In genomic region chr4:117374078-117374540, GRCm38 (mm10) we compare ENCODE assay signal across 10 mouse cellular contexts.
DNase-seq lines count a peak whose midpoint lies in the region; ATAC-seq and TF ChIP-seq lines count a peak whose summit lies in the region.
"Had no signal": no experiment of that assay in that cellular context is flagged by ENCODE, and none has a peak within 500 bp of the region (broad histone marks: within the 10 kb centered on the region; RNA-seq: fewer than 3 reads in every experiment).

No protein-coding gene starts in this region.

- intact Hi-C loops in left cerebral cortex, adult 2 months (cut with DNase I), result no loop called here

- H3K9me3 ChIP-seq in kidney, embryonic 14.5 days (ENCODE audit: control insufficient read depth, low read length), result no peaks in the 10 kb centered on the region; the same call in 1 of the 2 replicates
- H3K9me3 ChIP-seq in embryonic facial prominence, embryonic 13.5 days, result no peaks in the 10 kb centered on the region
- H3K9me3 ChIP-seq in hindbrain, embryonic 14.5 days (ENCODE audit: control insufficient read depth, low read length), result 0 out of 2 replicates have a peak, but pooled peaks cover 4% of the 10 kb centered on the region
- H3K9me3 ChIP-seq in midbrain, embryonic 16.5 days (replicated peaks; ENCODE audit: control insufficient read depth, low read length, poor library complexity, severe bottlenecking), result peaks cover 2% of the 10 kb centered on the region; the same call in 1 of the 2 replicates

- peak overlapping the region; percentile 32 for H3K4me2 ChIP-seq in kidney, embryonic 14.5 days (replicated peaks; ENCODE audit: low read depth, low read length)
- H3K4me2 ChIP-seq in embryonic facial prominence, embryonic 13.5 days, result peak overlapping the region; percentile 51
- H3K4me2 ChIP-seq in hindbrain, embryonic 14.5 days (replicated peaks), result peak overlapping the region; percentile 30
- H3K4me2 ChIP-seq in midbrain, embryonic 16.5 days (ENCODE audit: low read length), result peak overlapping the region; percentile 42

- H3K27me3 ChIP-seq in kidney, embryonic 14.5 days (ENCODE audit: control insufficient read depth, insufficient read depth, low read length), result peaks cover 8% of the 10 kb centered on the region
- H3K27me3 ChIP-seq in embryonic facial prominence, embryonic 13.5 days, result peaks cover 7% of the 10 kb centered on the region; the same call in 1 of the 2 replicates
- H3K27me3 ChIP-seq in hindbrain, embryonic 14.5 days (ENCODE audit: control insufficient read depth, insufficient read depth, low read length), result peaks cover 80% of the 10 kb centered on the region
- peaks cover 36% of the 10 kb centered on the region for H3K27me3 ChIP-seq in midbrain, embryonic 16.5 days (ENCODE audit: control insufficient read depth, insufficient read depth, low read depth, low read length)

- peaks cover 19% of the 10 kb centered on the region for H3K4me1 ChIP-seq in kidney, embryonic 14.5 days (ENCODE audit: control insufficient read depth, insufficient read depth, low read length)
- H3K4me1 ChIP-seq in embryonic facial prominence, embryonic 13.5 days, result peaks cover 47% of the 10 kb centered on the region
- peaks cover 24% of the 10 kb centered on the region for H3K4me1 ChIP-seq in hindbrain, embryonic 14.5 days (replicated peaks; ENCODE audit: control insufficient read depth, insufficient read depth, low read length)
- H3K4me1 ChIP-seq in midbrain, embryonic 16.5 days (ENCODE audit: control insufficient read depth, insufficient read depth, low read length), result peaks cover 17% of the 10 kb centered on the region

- 10% methylated on average over 10 of the region's 10 CpGs for WGBS in kidney, embryonic 14.5 days
- WGBS in embryonic facial prominence, embryonic 13.5 days, result 16% methylated on average over 10 of the region's 10 CpGs
- WGBS in hindbrain, embryonic 14.5 days, result 4% methylated on average over 10 of the region's 10 CpGs
- WGBS in midbrain, embryonic 16.5 days, result 7% methylated on average over 10 of the region's 10 CpGs

- no peak for DNase-seq in kidney, postnatal 36 days
- DNase-seq in hindbrain, embryonic 14.5 days (ENCODE audit: low spot score), result no peak
- DNase-seq in left cerebral cortex, adult 2 months (ENCODE audit: extremely low spot score in 1 of 2, low spot score in 2 of 2), result no peak
- DNase-seq in cerebellum, adult 18-20 months, result no peak
- DNase-seq in urinary bladder, postnatal 10 days (ENCODE audit: low spot score), result no peak
- DNase-seq: cerebellum, postnatal 36 days had no signal

- no peak overlapping the region for H3K9ac ChIP-seq in kidney, embryonic 14.5 days (ENCODE audit: low read depth, low read length)
- H3K9ac ChIP-seq in embryonic facial prominence, embryonic 13.5 days, result peak overlapping the region; percentile 49; the same call in 1 of the 2 replicates
- no peak overlapping the region for H3K9ac ChIP-seq in hindbrain, embryonic 14.5 days
- 0 out of 2 replicates have a peak overlapping the region, but pooled peaks have one; percentile 18 for H3K9ac ChIP-seq in midbrain, embryonic 16.5 days (ENCODE audit: low read depth, low read length)

- TF ChIP-seq CTCF in left cerebral cortex, adult 2 months (IDR thresholded peaks at IDR 0.05), result no peak

- peak; percentile 65 for ATAC-seq in kidney, embryonic 14.5 days (ENCODE audit: low FRiP score, low TSS enrichment)
- no peak; the same call in 1 of the 2 replicates for ATAC-seq in embryonic facial prominence, embryonic 13.5 days (ENCODE audit: insufficient number of reproducible peaks, insufficient read depth, low FRiP score, low TSS enrichment, low read depth)
- ATAC-seq in hindbrain, embryonic 14.5 days (ENCODE audit: low FRiP score), result peak; percentile 24; the same call in 1 of the 2 replicates
- peak; percentile 50; the same call in 1 of the 2 replicates for ATAC-seq in midbrain, embryonic 16.5 days

- 0 out of 2 replicates have a peak overlapping the region, but pooled peaks have one; percentile 33 for H3K27ac ChIP-seq in kidney, embryonic 14.5 days (ENCODE audit: low read depth, low read length)
- no peak overlapping the region for H3K27ac ChIP-seq in embryonic facial prominence, embryonic 13.5 days
- no peak overlapping the region for H3K27ac ChIP-seq in hindbrain, embryonic 14.5 days
- no peak overlapping the region for H3K27ac ChIP-seq in midbrain, embryonic 16.5 days (ENCODE audit: low read length)
- no peak overlapping the region for H3K27ac ChIP-seq in left cerebral cortex, adult 2 months
- H3K27ac ChIP-seq: macrophage had no signal

- H3K36me3 ChIP-seq in kidney, embryonic 14.5 days (ENCODE audit: control insufficient read depth, insufficient read depth, low read length), result no peaks in the 10 kb centered on the region
- H3K36me3 ChIP-seq in embryonic facial prominence, embryonic 13.5 days, result no peaks in the 10 kb centered on the region
- no peaks in the 10 kb centered on the region for H3K36me3 ChIP-seq in hindbrain, embryonic 14.5 days (replicated peaks; ENCODE audit: control insufficient read depth, insufficient read depth)
- H3K36me3 ChIP-seq in midbrain, embryonic 16.5 days (ENCODE audit: control insufficient read depth, insufficient read depth, low read length), result no peaks in the 10 kb centered on the region

- H3K4me3 ChIP-seq in kidney, embryonic 14.5 days (ENCODE audit: low read length), result no peak overlapping the region
- peak overlapping the region; percentile 23 for H3K4me3 ChIP-seq in embryonic facial prominence, embryonic 13.5 days
- no peak overlapping the region for H3K4me3 ChIP-seq in hindbrain, embryonic 14.5 days (replicated peaks; ENCODE audit: low read length)
- H3K4me3 ChIP-seq in midbrain, embryonic 16.5 days (ENCODE audit: low read depth, low read length), result no peak overlapping the region
- H3K4me3 ChIP-seq in left cerebral cortex, adult 2 months, result no peak overlapping the region

Comparison
In these comparisons a context has a peak if more than half of its experiments do, and no peak if none do; other contexts are left out.
1. H3K9ac ChIP-seq: peak in embryonic facial prominence, embryonic 13.5 days (single experiment) and midbrain, embryonic 16.5 days (single experiment); none in kidney, embryonic 14.5 days (single experiment) and hindbrain, embryonic 14.5 days (single experiment).
2. Peak in every context shown above with its lines, with median percentiles within 50 percentile points of each other: H3K4me2 ChIP-seq.